Mouse (Mus musculus): Measurements from ENCODE around the gene Nptxr.

The Nptxr gene

GRCm38 (mm10) chr15:79804352-79805071, at the start of gene Nptxr:
TSS of gene Nptxr (minus strand) at chr15:79804766.
- DNase-seq = peak; percentile 74

DNA sequence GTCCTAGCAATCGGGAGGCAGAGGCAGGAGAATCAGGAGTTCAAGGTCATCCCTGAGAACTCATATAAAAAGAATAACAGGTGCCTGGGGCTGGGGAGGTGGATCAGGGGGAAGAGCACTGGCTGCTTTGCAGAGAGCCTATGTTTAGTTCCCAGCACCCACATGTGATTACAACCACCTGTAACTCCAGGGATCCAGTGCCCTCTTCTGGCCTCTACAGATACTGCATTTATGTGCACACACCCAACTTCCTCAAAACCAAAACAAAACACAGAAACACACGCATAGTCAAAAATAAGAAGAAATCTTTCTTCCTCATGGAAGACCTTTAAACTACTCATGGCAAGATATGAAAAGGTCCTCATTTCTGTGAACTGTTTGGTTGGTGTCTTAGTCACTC, 45.6 kb upstream of the Nptxr start:
- no peak for DNase-seq

DNA sequence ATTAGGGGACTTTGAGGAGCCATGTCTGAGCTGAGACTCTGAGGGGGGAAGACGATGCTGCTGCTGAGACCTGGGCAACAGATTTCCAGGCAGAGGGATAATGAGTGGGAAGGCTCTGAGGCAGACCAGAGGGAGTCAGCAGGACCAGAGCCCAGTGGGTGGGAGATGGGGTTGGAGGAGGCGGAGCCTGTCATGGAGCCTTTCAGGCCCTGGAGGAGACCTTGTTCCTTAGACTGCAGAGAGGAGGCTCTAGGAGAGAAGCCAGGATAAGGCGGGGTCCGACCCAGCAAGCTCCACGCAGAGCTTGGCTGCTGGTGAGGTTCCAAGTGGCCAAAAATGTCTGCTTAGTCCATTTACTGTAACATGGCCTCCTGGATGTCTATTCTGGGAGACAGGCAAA, 42.5 kb upstream of the Nptxr start:
- no peak for DNase-seq

GRCm38 (mm10) chr15:79845986-79846385, 41.4 kb upstream of the Nptxr start:
- DNase-seq = no peak

DNA sequence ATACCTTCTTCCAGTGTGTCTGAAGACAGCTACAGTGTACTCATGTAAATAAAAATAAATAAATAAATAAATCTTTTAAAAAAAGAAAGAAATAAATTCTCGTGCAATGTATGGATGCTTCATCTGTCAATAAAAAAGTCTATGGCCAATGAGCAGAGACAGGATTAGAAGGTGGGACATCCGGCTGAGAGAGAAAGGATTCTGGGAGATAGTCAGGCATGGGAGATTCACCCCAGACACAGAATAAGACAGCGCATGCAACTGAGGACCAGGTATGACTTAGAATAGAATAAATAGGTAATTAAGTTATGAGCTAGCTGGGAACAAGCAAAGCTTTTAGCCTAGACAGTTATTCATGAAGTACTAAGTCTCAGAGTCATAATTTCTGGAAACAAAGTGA, 38.4 kb upstream of the Nptxr start:
- DNase-seq = no peak

DNA sequence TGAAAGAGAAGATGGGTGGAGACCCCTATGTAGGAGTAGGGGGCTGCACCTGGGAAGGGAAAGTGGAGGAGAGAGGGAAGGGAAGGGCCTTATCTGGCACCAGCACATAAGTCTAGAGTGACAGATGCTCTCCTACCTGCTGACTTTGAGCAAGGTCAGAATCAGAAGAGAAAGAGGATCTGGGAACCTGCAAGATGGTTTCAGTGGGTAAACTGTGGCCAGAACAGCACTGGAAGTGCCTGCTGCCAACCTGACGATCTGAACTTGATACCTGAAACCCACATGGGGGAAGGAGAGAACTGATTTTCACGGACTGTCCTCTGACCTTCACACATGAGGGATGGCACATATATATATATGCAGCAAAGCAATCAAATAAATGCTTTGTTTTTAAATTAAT, 35.7 kb upstream of the Nptxr start:
- DNase-seq = no peak

- DNase-seq = no peak
Observed at GRCm38 (mm10) chr15:79834881-79835260, 30.3 kb upstream of the Nptxr start.

- peak; percentile 97 for DNase-seq
Observed at GRCm38 (mm10) chr15:79834130-79834880, 29.7 kb upstream of the Nptxr start, which contains the start of the genes Npcd and Cbx6. TSS of gene Npcd (minus strand) at chr15:79834237. TSS of gene Cbx6 (minus strand) at chr15:79834688.

DNA sequence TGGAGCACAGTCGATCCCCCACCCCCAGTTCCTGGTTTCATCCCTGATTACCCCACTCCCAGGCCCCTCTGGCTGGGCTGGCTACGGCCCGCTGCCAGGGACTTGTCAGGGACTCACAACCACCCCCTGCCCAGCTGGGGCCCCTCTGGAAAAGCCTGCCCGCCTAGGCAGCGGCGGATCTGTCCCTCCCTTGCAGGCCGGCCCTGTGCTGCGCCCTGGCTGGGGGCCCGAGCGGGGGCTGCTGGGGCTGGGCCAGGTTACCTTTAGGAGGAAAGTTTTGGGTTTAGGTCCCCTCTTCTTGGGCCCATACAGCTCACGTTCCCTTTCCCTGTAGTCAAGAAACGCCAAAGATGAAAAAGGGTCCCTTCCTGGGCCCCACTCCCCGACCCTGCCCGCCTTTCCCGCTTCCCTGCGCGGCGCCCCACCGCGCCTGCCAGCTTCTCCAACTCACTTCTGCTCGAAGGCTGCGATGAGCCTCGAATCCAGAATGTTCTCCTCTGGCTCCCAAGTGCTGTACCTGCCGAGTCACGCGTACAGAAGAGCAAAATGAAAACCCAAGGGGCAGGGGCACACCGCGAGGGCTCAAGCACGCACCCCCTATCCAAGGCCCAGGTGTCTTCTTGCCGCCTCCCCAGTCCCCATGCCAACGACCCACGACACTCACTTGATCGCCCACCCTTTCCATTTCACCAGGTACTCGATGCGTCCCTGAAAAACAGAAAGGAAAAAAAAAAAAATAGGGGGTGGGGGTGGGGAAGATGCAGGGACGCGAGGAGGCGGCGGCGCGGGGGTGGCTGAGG, 28.9 kb upstream of the Nptxr start:
- DNase-seq = peak; percentile 59

DNA sequence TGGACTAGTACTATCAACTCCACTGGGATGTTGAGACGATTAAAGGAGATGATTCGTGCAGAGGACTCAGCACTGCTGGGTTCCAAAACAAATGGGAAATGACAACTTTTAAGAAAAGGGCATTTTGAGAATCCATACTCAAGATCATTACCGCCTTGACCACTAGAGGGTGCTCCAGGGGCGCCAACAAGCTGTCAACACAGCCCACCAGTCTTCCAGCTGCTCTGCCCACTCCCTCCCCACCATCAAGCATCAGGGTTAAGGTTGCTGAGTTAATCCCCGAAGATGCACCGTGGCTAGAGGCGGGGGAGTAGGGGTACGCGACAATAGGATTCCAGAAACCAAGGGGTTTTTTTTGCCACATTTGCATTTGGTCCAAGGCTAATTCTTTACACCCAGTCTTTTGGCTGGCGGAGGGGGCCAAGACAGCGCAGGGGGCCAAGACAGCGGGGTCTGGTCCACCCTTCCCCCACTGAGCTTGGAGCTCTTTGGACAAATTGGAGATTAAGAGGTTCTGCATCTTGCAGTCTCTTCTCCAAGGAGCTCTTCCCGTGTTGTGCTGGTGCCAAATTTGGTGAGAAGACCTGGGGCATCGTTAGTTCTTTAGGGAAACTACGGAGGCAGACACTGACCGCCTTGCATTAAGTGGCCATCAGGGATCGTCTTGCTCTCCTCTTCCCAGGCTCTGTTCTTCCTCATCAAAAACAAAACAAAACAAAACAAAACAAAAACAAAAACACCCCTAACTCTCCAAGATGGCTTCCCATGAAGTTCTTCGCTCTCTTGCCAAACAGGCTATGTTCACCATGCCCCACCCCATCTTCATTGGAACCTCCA, 27.7 kb upstream of the Nptxr start:
- peak; percentile 72 for DNase-seq

DNA sequence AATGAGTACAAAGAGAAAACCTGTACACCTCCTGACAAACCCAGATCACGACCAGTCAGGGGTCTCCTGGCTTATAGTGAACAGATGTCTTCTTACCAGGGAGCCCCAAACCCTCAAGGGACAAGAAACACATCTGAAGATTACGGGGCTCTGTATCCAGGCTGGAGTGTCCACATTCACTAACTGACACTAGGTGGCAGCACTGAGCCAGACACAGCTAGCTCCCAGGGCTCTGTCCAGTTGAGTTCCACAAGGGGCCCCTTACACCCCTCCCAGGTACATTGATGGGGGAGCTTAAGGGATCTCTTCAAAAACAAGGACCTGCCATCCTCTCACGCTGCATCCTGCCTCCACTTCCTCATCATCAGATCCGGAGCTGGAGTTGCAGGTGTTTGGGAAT, 25.8 kb upstream of the Nptxr start:
- DNase-seq = peak; percentile 79

DNA sequence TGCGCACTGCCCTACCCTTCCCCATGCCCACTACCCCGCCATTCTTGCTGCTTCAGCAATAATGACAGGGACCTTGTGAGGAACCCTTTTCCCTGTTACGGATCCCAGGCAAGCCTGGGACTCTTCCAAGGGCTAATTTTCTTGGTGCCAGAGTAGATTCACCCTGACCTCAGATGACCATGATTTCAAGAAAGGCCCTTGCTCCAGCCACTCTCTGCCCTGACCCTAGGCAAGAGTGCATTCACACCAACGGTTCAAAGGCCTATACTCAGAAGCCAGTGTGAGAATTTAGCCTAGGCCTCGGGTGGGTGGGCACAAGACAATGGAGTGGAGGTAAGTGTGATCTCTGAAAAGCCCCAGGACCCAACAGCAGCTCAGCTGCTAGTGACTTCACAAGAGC, 24.9 kb upstream of the Nptxr start:
- no peak for DNase-seq

DNA sequence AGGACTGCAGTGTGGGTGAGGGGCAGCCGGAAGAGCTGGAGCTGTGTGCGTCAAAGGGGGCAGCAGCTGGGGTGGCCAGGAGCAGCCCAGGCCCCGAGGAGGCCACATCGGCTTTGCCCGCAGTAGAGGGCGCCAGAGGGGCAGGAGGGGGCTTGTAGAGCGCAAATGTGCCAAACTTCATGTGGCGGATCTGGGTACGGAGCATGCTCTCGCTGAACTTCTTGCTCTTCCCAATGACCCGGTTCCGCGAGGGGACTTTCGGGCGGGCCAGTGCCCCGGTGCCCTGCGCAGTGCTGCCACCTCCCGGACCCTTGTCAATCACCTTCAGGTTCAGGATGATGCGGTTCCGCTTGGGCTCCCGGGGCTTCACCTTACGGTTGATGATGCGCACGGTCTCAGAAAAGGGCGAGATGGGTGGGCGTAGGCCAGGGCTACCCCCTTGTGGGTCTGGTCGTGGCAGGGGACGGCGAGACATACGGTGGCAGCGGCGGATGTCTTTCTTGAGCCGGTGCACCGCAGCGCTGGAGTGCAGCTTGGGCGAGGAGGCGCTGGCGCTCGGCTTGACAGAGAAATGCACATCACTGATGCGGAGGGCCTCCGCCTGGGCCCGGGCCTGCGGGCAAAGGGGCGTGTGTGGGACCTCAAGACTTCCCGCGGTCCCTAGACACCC, 23.9 kb upstream of the Nptxr start:
- DNase-seq = peak; percentile 76

GRCm38 (mm10) chr15:79827778-79828210, 23.2 kb upstream of the Nptxr start:
- DNase-seq = no peak

GRCm38 (mm10) chr15:79827061-79827777, 22.7 kb upstream of the Nptxr start:
- no peak for DNase-seq

DNA sequence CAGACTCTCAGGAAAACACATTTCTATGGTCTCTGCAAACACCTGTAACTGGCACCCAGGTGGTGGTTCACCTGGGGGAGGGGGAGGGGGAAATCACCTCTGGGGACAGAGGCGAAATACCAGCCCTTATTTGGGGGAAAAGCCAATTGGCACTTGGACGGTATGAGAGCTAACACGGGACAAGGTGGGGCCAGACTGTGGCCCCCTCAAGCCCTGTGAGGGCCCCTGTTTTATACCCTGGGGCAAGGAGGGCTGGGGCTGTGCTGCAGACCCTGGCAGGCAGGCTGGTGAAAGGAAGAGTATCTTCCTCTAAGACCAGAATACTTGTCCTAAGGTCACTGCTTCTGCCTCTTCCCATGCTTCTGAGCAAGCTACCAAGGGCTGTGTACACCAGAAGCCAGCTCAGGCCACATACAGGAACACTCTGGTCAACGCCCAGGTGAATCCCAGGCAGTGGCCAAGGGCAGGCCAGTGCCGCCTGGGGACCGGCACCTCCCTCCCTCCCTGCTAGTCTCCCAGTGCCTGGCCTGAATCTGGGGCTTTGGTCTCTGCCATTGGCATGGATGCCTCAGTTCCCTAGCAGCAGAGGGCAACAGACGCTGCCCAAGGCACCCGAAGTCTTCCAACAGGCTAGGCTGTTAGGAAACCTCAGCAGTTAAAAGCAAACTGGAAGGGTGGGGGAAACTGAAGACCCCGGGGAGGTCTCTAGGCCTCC, 21.8 kb upstream of the Nptxr start:
- peak; percentile 32 for DNase-seq

DNA sequence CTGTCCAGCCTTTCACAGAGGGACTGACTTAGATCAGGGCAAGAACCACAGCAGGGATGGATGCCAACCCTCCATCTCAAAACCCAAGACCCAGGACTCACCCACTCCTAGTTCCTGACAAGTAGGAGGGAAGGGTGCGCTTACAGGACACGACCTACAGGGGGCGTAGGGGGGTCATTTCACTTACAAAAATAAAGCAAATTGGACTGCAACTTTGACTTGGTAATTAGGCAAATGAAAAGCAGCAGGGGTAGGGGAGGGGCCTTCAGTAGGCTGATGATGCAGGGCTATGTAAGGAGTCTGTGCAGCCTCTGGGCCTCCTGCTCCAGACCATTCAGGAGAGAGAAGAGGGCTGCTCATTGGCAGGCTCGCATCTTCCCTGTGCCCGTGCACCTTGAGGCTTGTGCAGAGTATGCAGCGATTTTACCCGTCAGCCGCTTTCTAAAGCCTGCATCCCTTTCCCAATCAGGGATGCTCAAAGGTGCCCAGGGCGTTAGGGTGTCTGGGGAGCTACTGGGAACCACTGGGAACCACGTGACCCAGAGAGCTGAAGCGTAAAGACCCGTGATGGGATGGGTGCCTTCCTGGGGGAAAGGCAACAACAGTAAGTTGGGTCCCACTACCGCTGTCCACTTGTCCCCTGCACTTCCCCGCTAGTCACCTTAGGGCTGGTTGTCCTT, 20.7 kb upstream of the Nptxr start:
- DNase-seq = peak; percentile 35

DNA sequence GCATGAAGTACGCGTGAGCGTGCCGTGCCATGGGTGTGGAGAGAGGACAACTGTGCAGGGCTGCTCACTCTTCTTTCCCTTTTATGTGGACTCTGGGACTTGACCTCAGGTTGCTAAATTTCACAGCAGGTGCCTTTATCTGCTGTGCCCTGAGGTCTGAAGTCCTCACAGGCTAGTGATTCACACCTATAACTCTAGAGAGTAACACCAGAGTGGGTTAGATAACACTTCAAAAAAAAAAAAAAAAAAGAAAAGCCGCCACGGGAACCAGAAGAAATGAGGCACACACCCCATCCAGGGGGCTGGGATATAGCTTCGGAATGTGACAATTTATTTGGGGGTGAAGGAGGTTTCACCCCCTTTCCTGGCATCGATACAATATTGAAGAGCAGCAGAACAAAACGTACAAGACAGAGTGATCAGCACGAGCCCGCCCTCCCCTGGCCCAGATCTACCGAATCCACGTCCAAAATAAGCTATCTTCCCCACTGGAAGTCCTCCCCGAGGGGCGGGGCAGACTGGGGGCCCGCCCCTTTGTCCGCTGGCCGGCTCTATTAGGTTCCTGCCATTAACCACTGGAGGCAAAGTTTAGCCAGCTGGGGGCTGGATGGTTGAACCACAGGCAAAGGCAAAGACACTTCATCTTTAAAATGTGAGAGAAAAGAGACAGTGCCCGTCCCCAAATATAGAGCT, 19.2 kb upstream of the Nptxr start:
- DNase-seq = peak; percentile 32
